In the genomic region with DNA sequence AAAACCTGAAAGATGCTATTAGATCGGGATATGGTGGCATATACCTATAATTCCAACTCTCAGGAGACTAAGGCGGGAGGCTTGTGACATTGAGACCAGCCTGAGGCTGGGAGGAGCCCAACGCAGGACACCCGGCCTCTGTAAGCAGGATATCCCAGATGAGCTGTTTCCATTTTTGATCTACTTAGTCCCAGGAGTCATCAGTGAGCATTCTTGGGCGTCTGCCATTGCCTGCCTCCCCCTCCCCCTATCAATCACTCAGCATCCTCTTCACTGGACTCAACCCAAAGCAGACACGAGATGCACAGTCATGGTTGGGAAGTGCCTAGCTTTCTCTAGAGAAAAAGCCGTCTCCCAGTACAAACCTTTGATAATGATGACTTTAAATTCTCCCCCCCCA, we compare ENCODE assay signal across 10 mouse cellular contexts.
DNase-seq lines count a peak whose midpoint lies in the region; ATAC-seq lines count a peak whose summit lies in the region.
"Had no signal": no experiment of that assay in that cellular context is flagged by ENCODE, and none has a peak within 500 bp of the region (broad histone marks: within the 10 kb centered on the region; RNA-seq: fewer than 3 reads in every experiment).

No protein-coding gene starts in this region.

- H3K27me3 ChIP-seq in neural tube, embryonic 13.5 days: no peaks in the 10 kb centered on the region
- H3K27me3 ChIP-seq in neural tube, embryonic 15.5 days (replicated peaks): no peaks in the 10 kb centered on the region

- WGBS in neural tube, embryonic 13.5 days: 39% methylated on average over 7 of the region's 7 CpGs
- 37% methylated on average over 7 of the region's 7 CpGs for WGBS in neural tube, embryonic 15.5 days

- no peak for DNase-seq in frontal cortex, postnatal 25 days (ENCODE audit: low spot score in 2 of 2)
- DNase-seq in kidney, postnatal 14 days: peak; percentile 57
- no peak for DNase-seq in T-cell, adult 2 months (ENCODE audit: low spot score)
- DNase-seq in thymus, postnatal 4 days: no peak
- DNase-seq: right cerebral cortex, postnatal 25 days; thymus, adult 2 months had no signal

- H3K4me2 ChIP-seq in neural tube, embryonic 13.5 days: no peak overlapping the region
- H3K4me2 ChIP-seq in neural tube, embryonic 15.5 days: no peak overlapping the region

- no peak overlapping the region for H3K9ac ChIP-seq in neural tube, embryonic 13.5 days
- H3K9ac ChIP-seq in neural tube, embryonic 15.5 days (replicated peaks): no peak overlapping the region

- H3K9me3 ChIP-seq in neural tube, embryonic 13.5 days: no peaks in the 10 kb centered on the region
- H3K9me3 ChIP-seq in neural tube, embryonic 15.5 days (replicated peaks): no peaks in the 10 kb centered on the region

- no peak overlapping the region for H3K4me3 ChIP-seq in neural tube, embryonic 13.5 days
- no peak overlapping the region for H3K4me3 ChIP-seq in neural tube, embryonic 15.5 days (replicated peaks)

- H3K36me3 ChIP-seq in neural tube, embryonic 13.5 days: peaks cover 6% of the 10 kb centered on the region; the same call in 1 of the 2 replicates
- no peaks in the 10 kb centered on the region for H3K36me3 ChIP-seq in neural tube, embryonic 15.5 days

- peak; percentile 33; the same call in 1 of the 2 replicates for ATAC-seq in frontal cortex, adult (ENCODE audit: low TSS enrichment)
- ATAC-seq in neural tube, embryonic 13.5 days (ENCODE audit: low read depth): 0 out of 2 replicates have a peak, but pooled peaks have one; percentile 21
- no peak for ATAC-seq in neural tube, embryonic 15.5 days (ENCODE audit: low FRiP score)
- no peak for ATAC-seq in erythroblast, adult 5-6 weeks (replicated peaks; ENCODE audit: low FRiP score, poor library complexity, severe bottlenecking)

- peaks cover 36% of the 10 kb centered on the region for H3K4me1 ChIP-seq in neural tube, embryonic 13.5 days (replicated peaks)
- peaks cover 26% of the 10 kb centered on the region for H3K4me1 ChIP-seq in neural tube, embryonic 15.5 days

- no peak overlapping the region for H3K27ac ChIP-seq in neural tube, embryonic 13.5 days (replicated peaks)
- H3K27ac ChIP-seq in neural tube, embryonic 15.5 days (replicated peaks): no peak overlapping the region

Comparison
In these comparisons a context has a peak if more than half of its experiments do, and no peak if none do; other contexts are left out.
1. ATAC-seq: peak in frontal cortex, adult (single experiment) and neural tube, embryonic 13.5 days (single experiment); none in neural tube, embryonic 15.5 days (single experiment) and erythroblast, adult 5-6 weeks (single experiment).